Mouse (Mus musculus) olfactory bulb, adult 2 months (tissue): ENCODE measurements around the gene E130114P18Rik.

Source experiments
- CTCF ChIP-seq: fragments of 200-500 bp; IDR thresholded peaks from 2 replicates; pipeline ENCODE4 v1.5.1; 2012; ENCODE audit warnings: low read depth, mild to moderate bottlenecking, low read length, moderate library complexity; ENCODE audit not compliant: insufficient read depth
- POLR2A ChIP-seq: fragments of 200-500 bp; IDR thresholded peaks from 2 replicates; pipeline ENCODE4 v1.6.1; 2012; ENCODE audit warnings: mild to moderate bottlenecking, low read depth, low read length, moderate library complexity; ENCODE audit not compliant: insufficient read depth

DNA sequence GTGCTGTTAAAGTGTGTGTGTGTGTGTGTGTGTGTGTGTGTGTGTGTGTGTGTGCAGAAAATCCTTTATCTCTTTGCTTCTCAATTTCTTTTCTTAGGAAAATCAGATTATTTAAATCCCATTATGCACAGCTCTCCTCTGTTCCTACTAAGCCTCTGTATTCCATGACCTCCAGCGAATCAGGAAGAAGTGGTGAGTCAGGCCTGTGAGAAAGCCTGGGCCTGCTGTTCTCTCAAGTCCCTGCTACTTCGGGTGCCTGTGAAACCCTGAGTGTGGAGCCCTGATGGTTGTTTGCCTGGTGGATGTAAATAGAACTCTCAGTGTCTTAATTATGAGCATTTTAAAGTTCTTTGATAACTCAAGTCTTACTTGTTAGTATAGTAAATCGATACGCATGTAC lies 48.0 kb upstream of the E130114P18Rik start:
- TF ChIP-seq CTCF: no peak
- TF ChIP-seq POLR2A: no peak
